Mouse (Mus musculus) heart, adult 2 months (tissue): ENCODE data around the gene Trak2. TPM values are rescaled to one million over a fixed set of nuclear protein-coding genes. Genes with fewer than 3 reads are reported as not detected.
"Not testable (repeated sequence)": the region's sequence is repeated elsewhere in the genome, so short reads cannot be mapped to it uniquely, and the experiment has no call there.

Experiments used
- DNase-seq, 2 experiments: peaks; one replicate each; pipeline ENCODE4 v3.0.0; 2021
- H3K27ac ChIP-seq: fragments of 200-600 bp; 2 replicates; pipeline ENCODE4 v1.8.1; 2022
- H3K27me3 ChIP-seq: fragments of 200-500 bp; 2 replicates; pipeline ENCODE4 v1.6.1; 2012; ENCODE audit warnings: mild to moderate bottlenecking, low read length, inconsistent platforms, mixed read lengths; ENCODE audit not compliant: control insufficient read depth, insufficient read depth
- H3K36me3 ChIP-seq: fragments of 200-500 bp; 2 replicates; pipeline ENCODE4 v1.6.1; 2012; ENCODE audit warnings: low read length, inconsistent platforms; ENCODE audit not compliant: control insufficient read depth, insufficient read depth
- H3K4me1 ChIP-seq: fragments of 200-500 bp; 2 replicates; pipeline ENCODE4 v1.6.1; 2011; ENCODE audit warnings: low read length; ENCODE audit not compliant: control insufficient read depth, insufficient read depth
- H3K4me3 ChIP-seq: fragments of 200-600 bp; 2 replicates; pipeline ENCODE4 v1.8.1; 2022
- H3K79me2 ChIP-seq: fragments of 200-500 bp; replicated peaks from 2 replicates; pipeline ENCODE4 v1.6.1; 2012; ENCODE audit warnings: mild to moderate bottlenecking, inconsistent platforms, low read length, moderate library complexity, mixed read lengths; ENCODE audit not compliant: control insufficient read depth, insufficient read depth
- H3K9ac ChIP-seq: fragments of 200-500 bp; 2 replicates; pipeline ENCODE4 v1.6.1; 2012; ENCODE audit warnings: low read depth, mild to moderate bottlenecking, control low read depth, inconsistent platforms, low read length, mixed read lengths
- CTCF ChIP-seq: fragments of 200-600 bp; IDR thresholded peaks from 2 replicates; pipeline ENCODE4 v1.8.1; 2022; ENCODE audit warnings: antibody characterized with exemption, mild to moderate bottlenecking, moderate library complexity
- EP300 ChIP-seq: fragments of 200-500 bp; IDR thresholded peaks from 2 replicates; pipeline ENCODE4 v1.6.1; 2011; ENCODE audit warnings: low read depth, low read length, control low read depth; ENCODE audit not compliant: insufficient read depth
- POLR2A ChIP-seq: fragments of 200-500 bp; IDR thresholded peaks from 2 replicates; pipeline ENCODE4 v1.6.1; 2011; ENCODE audit warnings: mild to moderate bottlenecking, low read depth, low read length, control low read depth; ENCODE audit not compliant: insufficient read depth
- WGBS: fragments of 180-500 bp; shearing (Covaris S2); methylation state at CpG from one replicate; pipeline ENCODE4 v1.1.7; 2018; 5-methylcytosine and 5-hydroxymethylcytosine counted together
- intact Hi-C: fragments of 180-260 bp; cut with DNase I; formaldehyde crosslinking; loops from one replicate; pipeline ENCODE4 v1.15.1; 2025
- polyA plus RNA-seq: library from polyadenylated mRNA; depleted of rRNA; stranded (reverse); fragments of >200 nt; gene quantifications from 2 replicates; pipeline ENCODE4 v1.2.3, GENCODE M21; 2012
- total RNA-seq, 2 experiments: library from RNA; stranded (reverse); gene quantifications; 2 replicates each; pipeline ENCODE4 v1.2.3; 2021

The Trak2 gene
- total and polyA plus RNA-seq, 3 experiments = 71.4 to 232 (median 179) TPM

DNA sequence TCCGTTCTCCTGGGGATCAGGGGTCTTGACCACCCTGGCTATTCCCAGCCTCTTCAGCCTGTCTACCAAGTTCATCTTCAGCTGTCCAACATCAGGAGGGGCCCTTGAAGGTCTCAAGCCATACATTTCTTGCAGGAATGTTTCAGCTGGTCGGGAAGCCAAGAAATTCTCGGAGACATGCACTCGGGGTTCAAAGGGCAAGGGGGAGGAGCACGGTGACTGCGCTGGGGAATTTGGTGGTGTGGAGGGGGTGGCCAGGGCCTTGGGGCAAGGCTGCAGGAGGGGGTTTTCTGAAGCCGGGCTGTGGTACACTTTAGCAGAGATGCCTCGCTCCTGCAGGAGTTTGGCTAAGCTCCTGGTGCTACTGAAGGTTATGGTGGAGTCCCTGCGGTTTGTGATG lies 69.5 kb downstream of the Trak2 start:
- H3K9ac ChIP-seq = no peak overlapping the region
- no peak overlapping the region for H3K4me3 ChIP-seq
- no peaks in the 10 kb centered on the region; the same call in 1 of the 2 replicates for H3K36me3 ChIP-seq
- intact Hi-C loops = no loop called here
- no peak for DNase-seq
- no peaks in the 10 kb centered on the region for H3K79me2 ChIP-seq
- TF ChIP-seq EP300 (no peak), CTCF (no peak), POLR2A (no peak)
- no peaks in the 10 kb centered on the region for H3K27me3 ChIP-seq
- H3K27ac ChIP-seq = no peak overlapping the region
- WGBS = 84% methylated on average over 9 of the region's 9 CpGs
- H3K4me1 ChIP-seq = no peaks in the 10 kb centered on the region

DNA sequence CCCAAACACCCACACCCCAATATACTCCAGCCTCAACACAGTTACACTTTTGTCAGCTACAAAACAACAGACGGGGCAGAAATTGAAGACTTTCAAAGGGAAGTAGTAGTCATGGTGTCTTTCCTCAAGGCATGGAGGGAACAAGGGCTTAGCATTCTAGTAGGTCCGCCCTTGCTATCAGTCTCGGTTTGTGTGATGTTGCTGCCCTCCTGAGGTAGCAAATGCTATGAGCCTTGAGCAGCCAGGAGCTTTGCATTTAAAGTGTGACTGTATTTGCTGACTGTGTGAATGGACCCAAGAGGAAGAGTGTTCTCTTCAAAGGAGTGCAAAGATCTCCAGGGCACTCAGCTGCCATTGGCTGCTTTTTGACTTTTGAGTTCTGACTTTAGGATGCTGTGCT lies 75.7 kb downstream of the Trak2 start:
- not testable (repeated sequence) for H3K79me2 ChIP-seq, H3K4me3 ChIP-seq, H3K4me1 ChIP-seq, H3K36me3 ChIP-seq, H3K27me3 ChIP-seq, H3K9ac ChIP-seq, H3K27ac ChIP-seq
- TF ChIP-seq CTCF = peak; percentile 62
- 12% methylated on average over 3 of the region's 3 CpGs for WGBS
- intact Hi-C loops = loop anchor here (1.0 to 2.0 kb wide), 2 partner anchors 127 to 201 kb away; no protein-coding TSS in a partner anchor
- DNase-seq = peak in 1 of 2 experiments; percentile 34

DNA sequence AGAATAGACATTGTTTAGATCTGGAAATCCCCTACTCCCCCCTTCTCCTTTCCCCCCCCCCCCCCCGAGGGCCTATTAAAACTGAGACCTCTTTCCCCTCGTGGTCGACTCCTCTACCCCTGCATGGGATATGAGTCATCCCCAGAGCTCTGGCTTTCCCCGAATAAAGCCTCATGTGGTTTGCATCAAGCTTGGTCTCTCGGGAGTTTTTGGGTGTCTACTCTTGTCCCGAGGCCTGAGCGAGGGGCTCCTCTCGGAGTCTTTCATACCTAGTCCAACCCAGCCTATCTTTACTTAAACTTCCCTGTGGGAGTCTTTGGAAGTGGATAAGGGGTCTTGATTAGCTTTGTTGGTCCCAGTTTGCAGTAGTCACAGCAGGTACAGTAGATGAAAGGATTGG lies 80.8 kb downstream of the Trak2 start:
- intact Hi-C loops, H3K36me3 ChIP-seq, H3K4me3 ChIP-seq, H3K27me3 ChIP-seq, H3K79me2 ChIP-seq, H3K4me1 ChIP-seq, H3K9ac ChIP-seq, DNase-seq, H3K27ac ChIP-seq: not testable (repeated sequence)
- WGBS = 63% methylated on average over 8 of the region's 8 CpGs

DNA sequence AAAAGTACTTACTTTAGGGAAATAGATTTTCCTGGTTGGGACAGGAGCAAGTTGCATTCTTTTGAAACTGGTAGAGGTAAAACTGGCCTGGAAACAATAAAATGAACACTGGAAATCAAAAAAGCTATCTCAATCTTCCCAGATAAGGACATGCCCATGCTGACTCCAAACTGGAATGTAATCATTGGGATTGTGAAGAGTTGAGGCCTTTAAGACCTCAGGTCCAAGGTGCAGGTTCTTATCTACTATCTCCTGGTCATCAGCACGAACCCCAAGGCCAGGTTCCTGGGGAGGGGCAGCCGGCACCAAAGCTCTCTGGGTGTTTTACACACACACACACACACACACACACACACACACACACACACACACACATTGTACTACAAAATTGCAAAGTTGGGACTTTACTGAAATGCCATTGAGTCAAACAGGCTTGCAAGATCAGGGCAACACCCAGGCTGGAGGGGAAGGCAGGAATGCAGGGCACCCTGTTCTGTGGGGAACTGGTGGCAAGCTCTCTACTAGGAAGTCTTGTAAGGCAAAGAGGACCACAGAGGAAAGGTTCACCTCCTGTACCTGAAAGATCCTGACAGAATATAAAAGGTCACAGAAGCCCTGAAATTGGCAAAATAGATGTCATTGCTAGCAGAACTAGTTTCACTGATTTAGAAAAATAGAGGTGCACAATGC lies 81.6 kb downstream of the Trak2 start:
- H3K79me2 ChIP-seq, H3K4me3 ChIP-seq, H3K27ac ChIP-seq, DNase-seq, H3K27me3 ChIP-seq, H3K36me3 ChIP-seq, H3K9ac ChIP-seq, intact Hi-C loops, H3K4me1 ChIP-seq: not testable (repeated sequence)
- 71% methylated on average over 2 of the region's 2 CpGs for WGBS

DNA sequence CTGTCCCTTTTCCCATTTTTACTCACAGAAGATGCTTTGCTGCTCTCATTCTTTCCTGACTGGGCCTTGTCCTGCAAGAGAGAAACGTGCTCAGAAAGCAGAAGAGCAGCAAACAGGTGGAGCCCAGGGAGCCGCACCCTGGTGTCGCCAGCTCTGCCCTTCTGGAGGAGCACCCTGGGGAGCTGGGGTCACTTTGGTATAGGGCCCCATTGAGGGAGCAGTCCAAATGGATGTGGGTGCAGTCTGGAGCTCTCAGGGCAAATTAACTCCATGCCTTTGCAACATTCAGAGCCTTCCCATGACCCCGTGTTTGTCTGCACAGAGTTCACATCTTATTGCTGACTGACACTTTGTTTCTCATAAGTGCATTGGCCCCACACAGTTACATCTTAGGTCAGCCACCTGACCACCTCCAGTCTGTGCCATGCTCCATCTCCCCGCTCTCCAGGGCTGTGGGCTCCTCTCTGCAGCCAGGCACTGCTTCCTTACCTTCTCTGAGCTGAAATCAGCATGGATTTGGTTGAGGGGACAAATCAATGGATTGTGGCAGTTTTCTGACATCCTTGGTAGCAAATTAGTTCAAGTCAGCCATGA lies 82.4 kb downstream of the Trak2 start:
- H3K27ac ChIP-seq, H3K27me3 ChIP-seq, H3K9ac ChIP-seq, intact Hi-C loops, H3K4me3 ChIP-seq, H3K4me1 ChIP-seq, H3K79me2 ChIP-seq, DNase-seq, H3K36me3 ChIP-seq: not testable (repeated sequence)
- 80% methylated on average over 5 of the region's 5 CpGs for WGBS

DNA sequence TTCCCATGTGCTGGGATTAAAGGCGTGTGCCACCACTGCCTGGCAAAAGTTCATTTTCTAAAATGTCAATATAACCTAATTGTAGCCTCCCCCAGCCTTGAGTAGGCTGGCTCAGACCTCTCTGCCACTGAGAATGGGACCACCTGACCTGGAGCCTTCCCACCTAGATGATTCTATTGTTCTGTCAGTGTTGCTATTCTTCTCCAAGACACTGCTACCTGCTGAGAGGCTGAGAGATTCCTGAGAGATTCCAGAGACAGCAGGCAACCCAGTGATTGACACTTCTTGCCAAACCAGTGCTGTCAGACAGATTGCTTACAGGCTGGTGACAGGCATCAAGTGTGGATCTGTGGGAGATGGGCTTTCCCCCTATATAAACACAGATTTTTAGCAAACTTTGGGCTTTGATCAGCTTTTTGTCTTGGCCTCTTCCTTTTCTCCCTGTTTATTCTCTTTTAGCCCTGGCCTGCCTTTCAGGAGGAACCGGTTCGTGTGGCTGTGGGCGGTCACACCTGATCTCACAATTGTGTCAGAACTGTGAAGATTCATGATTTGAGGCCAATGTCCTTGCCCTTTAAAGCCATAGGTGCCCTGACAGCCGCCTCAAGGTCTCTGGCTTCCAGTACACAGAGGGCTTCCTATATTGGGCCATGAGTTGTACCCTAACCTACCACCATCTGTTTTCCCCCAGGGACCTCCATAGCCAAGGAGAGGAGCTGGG lies 83.2 kb downstream of the Trak2 start:
- DNase-seq = no peak
- no peaks in the 10 kb centered on the region for H3K79me2 ChIP-seq
- no peaks in the 10 kb centered on the region for H3K36me3 ChIP-seq
- 78% methylated on average over 5 of the region's 5 CpGs for WGBS
- TF ChIP-seq POLR2A = no peak
- no peak for TF ChIP-seq CTCF
- no peak for TF ChIP-seq EP300
- no peak overlapping the region for H3K4me3 ChIP-seq
- no peak overlapping the region for H3K27ac ChIP-seq
- intact Hi-C loops = no loop called here
- H3K27me3 ChIP-seq = no peaks in the 10 kb centered on the region
- H3K4me1 ChIP-seq = no peaks in the 10 kb centered on the region
- H3K9ac ChIP-seq = no peak overlapping the region
